Mouse (Mus musculus): Measurements from ENCODE around the gene Ctu1.
"Not testable (repeated sequence)": the region's sequence is repeated elsewhere in the genome, so short reads cannot be mapped to it uniquely, and the experiment has no call there.

Ctu1 gene

DNA sequence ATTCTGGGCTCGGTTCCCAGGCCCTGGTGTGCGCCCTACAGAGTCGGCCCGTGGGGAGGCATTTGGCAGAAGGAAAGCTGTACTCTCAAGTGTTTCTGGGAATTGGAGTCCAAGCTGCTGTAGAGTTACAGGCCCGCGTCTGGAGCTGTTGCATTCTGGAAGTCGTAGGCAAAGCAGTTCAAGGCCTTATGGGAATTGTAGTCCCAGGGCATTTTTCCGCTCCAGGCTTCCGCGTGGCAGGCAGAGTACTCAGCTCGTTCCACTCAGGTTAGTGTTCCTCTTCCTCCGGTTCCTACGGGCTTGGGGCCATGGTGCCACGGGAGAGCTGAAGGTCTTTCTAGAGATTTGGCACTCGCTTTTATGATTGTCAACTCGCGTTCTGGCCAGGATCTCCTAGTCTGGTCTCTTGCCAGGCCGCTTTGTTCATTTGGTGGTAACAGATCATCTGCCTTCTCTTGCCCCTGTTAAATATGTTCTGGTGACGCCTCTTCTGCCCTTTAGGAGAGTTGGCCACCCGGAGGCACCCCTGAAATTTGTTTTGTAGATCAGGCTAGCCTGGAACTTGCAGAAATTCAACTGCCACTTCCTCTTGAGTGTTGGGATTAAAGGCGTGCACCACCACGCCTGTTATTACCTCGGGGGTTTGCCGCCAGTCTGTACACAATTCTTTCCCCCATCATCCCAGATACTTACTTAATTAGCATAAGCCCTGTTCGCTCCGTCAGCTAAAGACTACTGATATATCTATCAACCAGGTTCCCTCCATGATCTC, at the start of gene Ctu1:
Gene Ctu1, plus strand, starts transcription at position 208 of the 772 bp plus-strand sequence.
- peak; percentile 53 to 78 for DNase-seq (ENCODE audit: low spot score in 2 of 2)

DNA sequence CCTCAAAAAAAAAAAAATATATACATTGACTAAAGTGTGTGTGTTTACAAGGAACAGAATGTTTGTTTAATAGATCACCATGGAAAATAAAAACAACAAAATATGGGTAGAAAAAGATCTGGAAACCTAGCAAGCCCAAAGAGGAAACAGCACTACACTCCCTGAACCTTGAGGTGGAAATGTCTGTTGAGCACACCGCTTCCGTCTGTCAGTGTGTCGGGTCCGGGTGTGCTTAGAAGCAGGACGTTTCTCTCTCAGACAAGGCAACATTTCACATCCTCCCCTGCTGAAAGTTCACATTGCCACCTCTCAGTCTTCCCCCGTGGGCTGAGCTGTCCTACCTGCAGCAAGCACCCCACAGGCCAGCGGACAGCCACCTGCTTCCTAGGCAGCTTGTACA, 48.9 kb upstream of the Ctu1 start:
- DNase-seq (ENCODE audit: low spot score in 2 of 2): no peak

DNA sequence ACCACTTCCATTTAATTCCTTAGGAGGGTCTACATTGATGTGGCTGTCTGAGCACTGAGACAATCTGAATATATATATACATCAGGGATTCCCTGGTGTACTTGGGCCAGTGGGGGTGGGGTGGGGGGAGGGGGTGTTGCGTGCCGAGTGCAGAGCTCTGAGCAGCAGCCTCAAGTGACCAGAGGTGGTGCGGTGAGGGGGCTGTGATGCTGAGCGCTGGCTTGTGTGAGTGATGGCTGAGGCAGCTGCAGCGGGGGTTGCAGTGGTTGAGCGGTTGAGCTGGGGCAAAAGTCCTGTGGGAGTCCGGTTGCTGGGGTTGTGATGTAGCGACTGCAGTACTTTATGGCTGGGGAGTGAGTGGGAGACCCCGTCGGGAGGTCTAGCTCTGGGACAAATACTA, 48.0 kb upstream of the Ctu1 start:
- no peak for DNase-seq (ENCODE audit: low spot score in 2 of 2)

DNA sequence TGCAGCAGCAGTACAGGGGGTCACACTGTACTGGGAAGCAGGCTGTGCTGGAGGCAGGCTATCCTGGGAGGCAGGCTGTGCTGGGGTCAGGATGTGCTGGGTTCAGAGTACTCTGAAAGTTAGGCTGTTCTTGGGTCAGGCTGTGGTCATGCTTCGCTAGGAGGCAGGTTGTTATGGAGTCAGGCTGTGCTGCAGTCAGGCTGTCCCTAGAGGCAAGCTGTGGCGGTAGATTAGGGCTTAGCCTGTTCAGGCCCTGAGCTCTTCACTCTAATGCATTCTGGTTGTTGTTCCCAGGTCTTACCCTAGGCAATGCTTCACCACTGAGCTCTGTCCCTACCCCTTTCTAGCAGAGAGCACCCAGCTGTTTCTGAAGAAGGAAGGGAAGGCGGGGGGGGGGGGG, 46.8 kb upstream of the Ctu1 start:
- DNase-seq (ENCODE audit: low spot score in 2 of 2): no peak

DNA sequence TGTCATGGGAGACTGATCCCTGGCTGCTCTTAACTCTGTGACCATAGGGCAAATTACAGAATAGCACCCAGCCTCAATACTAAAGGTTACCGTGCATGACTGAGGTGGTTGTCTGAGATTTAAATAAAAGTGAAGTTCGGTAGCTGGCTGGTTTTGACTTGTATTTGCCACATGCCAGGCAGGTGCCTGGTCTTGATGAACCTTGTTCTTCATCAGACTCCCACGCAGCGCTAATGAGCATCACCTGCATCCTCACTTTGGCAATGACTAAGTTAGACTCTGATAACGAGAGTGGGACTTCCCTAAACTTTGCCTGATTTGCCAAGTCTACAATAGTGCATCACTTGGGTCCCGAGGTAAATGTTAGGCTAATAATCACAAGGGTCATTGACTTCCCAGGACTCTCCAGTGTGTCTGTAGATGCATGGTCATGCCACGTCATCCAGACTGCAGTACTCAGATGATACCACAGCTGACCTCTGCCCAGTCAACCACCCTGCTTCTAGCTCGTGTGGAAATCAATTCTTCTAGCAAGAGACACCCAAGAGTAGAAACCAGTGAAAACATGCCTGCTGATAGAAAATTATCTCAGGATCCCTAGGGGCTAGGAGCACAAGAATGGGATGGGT, 45.9 kb upstream of the Ctu1 start:
- DNase-seq (ENCODE audit: low spot score in 2 of 2): no peak

DNA sequence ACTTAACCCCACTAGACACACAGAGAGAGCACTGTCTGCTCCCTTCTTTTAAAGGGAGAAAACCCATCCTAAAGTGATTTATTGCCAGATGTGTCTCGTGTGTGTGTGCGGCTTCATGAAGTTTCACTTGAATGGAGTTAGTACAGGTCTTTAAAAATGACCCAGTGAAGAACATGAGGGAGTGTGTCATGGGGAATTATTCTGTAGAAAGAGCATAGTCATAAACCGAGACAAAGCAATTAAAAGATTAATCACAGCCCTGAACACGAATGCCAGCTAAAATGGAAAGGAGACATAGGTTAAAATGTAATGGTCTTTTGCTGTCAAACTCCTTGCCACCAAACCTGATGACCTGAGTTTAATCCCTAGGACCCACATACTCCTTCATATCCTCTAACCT, 37.9 kb upstream of the Ctu1 start:
- no peak for DNase-seq (ENCODE audit: low spot score in 2 of 2)

DNA sequence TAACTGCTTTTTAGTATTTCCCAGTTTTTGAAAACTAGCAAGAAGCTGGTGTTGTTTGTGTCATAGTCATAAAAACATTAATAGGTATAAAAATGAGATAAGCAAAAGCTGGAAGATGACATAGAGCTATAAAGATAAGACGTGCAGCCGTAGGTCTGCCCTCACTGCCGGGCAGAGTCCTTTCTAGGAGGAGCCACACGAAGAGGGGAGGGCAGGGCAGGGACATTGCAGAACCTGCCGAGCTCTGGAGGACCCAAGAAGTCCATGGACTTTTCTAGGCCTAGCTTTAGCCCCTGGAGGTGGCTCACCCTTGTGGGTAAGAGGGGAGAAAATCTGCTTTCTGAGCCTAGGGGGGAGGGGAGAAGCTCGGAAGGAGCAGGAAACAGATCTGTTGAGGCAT, 37.3 kb upstream of the Ctu1 start, which contains the start of gene Ceacam18:
Gene Ceacam18, plus strand, starts transcription at position 208 of the 400 bp plus-strand sequence.
- DNase-seq (ENCODE audit: low spot score in 2 of 2): no peak

DNA sequence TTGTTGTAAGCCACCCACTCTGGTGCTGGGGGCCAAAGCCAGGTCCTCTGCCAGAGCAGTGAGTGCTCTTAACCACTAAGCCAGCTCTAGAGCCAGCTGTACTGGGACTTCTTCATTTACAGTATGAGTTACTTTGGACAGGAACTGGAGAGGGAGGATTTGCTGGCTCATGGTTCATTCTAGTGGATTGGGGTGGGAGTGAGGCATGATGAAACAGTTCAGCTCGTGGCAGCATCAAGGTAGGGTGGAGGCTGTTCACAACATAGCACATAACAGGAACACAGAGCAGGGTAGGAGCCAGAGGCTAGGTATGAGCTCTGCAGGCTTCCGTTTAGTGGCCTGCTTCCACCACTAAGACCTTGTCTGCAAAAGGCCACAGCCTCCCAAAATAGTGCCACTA, 35.6 kb upstream of the Ctu1 start:
- no peak for DNase-seq (ENCODE audit: low spot score in 2 of 2)

DNA sequence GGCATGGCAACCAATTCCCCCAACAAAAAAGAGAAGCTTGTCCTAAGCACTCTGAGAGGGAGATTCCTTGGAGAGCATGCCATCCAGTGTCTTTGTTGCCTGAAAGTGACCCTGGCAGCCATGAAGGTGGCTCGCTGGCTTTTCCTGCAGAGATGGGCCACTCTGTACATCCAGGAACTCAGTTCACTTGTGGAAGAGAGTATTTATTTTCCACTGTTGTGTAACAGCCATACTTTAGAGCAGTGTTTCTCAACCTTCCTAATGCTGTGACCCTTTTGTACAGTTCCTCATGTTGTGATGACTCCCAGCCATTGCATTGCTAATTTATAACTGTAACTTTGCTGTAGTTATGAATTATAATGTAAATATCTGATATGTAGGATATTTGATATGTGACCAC, 34.7 kb upstream of the Ctu1 start:
- no peak for DNase-seq (ENCODE audit: low spot score in 2 of 2)

DNA sequence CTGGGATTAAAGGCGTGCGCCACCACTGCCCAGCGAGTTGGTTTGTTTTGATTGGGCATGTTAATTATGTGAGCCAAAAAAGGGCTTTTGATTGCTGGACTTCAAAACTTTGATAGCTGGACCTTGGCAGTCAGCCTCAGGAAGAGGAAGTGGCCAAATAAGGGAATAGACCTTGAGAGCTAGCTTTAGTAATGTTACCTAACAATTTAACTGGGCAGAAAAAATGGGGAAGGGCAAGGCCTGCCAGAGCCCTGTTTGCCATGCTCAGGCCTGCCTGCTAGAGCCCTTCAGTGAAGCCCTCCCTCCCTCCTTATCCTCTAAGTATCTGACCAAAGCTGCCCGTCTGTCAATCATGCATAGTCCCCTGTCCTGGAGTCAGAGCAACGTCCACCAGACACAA, 29.2 kb upstream of the Ctu1 start:
- DNase-seq (ENCODE audit: low spot score in 2 of 2): no peak

DNA sequence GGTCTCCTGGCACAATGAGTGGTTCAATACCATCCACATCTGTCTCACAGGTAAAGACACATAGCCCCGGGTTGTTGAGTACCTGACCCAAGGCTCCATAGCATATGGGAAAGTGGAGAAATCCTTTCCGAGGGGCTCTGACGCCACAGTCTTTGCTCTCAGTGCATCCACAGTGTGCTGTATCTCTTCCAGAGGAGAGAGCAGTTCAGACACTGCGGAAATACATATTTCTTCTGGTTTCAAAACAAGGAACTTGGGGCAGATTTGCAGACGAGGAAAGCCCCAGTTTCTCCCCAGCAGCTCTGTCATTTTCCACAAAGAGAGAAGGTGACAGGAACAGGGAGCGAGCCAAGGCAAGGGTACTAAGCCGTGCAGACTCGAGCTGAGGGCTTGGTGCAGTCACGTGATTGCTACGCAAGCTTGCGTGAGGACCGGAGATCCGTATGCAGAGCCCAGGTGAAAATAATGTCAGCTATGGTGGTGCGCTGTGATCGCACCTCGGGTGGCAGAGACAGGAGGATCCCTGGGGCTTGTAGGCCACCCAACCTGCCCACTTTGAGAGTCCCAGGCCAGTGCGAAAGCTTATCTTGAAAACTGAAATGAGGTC, 28.7 kb upstream of the Ctu1 start:
- DNase-seq (ENCODE audit: low spot score in 2 of 2): no peak

DNA sequence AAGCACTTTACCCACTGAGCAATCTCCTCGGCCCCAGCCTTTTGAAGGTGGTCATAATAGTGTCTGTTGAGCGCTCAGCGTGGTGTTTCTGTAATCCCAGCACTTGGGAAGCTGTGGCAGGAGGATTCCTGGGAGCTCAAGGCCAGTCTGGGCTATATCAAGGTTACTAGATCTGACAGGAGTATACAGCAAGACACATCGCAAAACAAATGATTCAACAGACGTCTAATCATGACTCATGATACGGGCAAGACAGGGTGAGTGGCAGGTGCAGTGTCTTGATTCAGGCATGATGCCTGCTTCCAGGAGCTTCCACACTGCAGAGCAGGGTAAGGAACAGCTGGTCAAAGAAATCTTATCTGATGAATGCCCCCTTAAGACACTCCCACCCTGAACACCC, 19.1 kb upstream of the Ctu1 start:
- DNase-seq (ENCODE audit: low spot score in 2 of 2): no peak

DNA sequence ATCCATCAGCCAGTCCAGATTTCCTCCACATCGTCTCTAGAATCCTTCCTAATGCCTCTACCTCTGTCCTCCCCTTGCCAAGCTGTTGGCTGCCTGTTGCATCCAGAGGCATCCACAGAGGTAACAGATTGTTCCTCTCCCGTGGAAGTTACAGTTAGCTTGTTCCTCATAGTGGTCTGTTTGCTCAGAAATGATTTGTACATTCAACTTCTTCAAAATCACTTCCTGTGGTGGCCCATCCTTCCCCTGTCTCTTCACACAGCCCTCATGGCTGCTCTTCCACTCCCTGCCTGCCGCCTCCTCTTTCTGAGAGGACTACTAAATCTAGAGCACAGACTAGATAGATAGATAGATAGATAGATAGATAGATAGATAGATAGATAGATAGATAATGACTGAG, 17.3 kb upstream of the Ctu1 start:
- DNase-seq (ENCODE audit: low spot score in 2 of 2): no peak

DNA sequence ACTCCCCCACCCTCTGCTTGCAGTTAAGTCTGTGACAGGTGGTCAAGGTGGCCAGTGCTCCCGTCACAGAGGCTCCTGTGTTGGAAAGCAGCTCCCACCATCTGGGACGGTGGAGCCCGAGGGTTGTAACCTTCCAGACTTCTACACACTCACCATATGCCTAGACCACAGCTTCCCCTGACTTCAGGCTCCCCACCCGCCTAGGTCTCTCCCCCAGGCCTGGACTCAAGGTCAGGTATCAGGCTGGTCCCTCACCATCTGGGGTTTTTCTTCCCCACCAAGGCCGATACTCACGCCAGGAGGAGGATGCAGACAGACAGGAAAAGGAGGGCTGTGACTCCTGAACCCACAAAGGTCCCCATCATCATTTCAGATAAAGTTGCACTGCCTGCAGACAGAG, 15.6 kb upstream of the Ctu1 start:
- no peak for DNase-seq (ENCODE audit: low spot score in 2 of 2)

DNA sequence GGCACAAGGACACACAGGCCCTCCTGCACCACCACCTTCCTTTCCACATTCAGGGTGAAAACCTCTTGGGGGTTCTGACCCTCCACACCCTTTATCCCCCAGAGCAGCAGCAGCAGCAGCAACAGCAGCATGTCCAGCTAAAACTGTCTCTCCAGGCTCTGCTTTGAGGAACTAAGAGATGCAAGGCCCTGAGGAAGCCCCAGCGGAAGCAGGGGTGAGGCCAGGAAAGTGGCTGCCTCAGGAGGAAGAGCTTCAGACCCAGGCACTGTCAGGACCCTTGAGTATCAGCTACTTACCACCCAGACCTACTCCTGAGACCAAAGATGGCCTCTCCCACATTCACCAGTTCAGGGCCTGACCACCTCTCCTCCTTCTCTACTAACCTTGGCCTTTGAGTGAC, 11.8 kb upstream of the Ctu1 start, which contains the start of gene Siglece:
Gene Siglece, minus strand, starts transcription at position 160 of the 400 bp plus-strand sequence.
- no peak for DNase-seq (ENCODE audit: low spot score in 2 of 2)

DNA sequence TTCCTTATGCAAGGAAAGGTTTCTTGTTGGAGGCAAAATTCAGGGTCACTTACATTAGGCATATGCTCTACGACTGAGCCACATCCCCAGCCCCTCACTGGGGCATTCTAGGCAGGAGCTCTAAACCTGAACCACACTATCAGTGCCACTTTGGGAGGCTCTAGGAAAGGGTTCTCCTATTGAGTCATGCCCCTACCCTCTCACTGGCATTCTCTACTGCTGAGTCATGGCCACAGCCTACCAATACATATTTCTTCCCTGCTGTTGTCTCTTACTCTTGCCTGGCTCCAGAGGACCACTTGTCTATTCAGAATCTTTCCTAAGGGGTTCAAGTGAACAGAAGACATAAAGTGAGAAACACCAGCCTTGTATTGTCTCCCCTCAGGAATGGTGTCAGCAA, 9.0 kb upstream of the Ctu1 start:
- no peak for DNase-seq (ENCODE audit: low spot score in 2 of 2)

DNA sequence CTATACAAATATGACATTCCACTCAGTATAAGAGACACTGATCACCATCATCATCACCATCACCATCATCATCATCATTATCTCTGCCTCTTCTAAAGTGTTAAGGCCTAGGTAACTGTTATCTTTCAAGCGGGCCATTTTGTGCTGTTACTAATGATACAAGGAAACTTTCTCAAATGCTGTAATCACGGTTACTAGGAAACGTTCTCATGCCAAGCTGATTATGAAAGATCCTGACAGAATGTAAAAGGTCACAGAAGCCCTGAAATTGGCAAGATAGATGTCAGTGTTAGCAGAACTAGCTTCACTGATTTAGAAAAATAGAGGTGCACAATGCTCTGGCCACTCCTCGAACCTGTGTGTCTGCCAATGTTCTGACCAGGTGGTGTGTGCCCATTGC, 4.6 kb upstream of the Ctu1 start:
- not testable (repeated sequence) for DNase-seq (ENCODE audit: low spot score in 2 of 2)

DNA sequence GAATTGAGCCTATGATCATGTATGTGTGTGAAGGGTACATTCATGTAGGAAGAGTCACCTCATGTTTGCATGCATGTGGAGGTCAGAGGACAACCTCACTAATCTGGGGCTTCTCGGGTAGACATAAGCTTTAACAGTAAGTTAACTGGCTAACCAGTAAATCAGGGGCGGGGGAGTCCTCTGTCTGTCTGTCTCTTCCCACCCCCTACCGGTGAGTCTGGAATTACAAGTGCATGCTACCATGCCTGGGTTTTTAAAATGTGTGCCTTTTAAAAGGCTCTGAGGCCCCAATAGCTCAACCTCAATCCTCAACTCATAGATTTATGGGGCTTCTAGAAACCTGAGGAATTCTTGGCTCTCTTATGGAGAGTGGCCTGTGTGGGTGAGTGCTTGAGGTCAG, 3.2 kb upstream of the Ctu1 start:
- peak in 1 of 2 experiments; percentile 62 for DNase-seq (ENCODE audit: low spot score in 2 of 2)

DNA sequence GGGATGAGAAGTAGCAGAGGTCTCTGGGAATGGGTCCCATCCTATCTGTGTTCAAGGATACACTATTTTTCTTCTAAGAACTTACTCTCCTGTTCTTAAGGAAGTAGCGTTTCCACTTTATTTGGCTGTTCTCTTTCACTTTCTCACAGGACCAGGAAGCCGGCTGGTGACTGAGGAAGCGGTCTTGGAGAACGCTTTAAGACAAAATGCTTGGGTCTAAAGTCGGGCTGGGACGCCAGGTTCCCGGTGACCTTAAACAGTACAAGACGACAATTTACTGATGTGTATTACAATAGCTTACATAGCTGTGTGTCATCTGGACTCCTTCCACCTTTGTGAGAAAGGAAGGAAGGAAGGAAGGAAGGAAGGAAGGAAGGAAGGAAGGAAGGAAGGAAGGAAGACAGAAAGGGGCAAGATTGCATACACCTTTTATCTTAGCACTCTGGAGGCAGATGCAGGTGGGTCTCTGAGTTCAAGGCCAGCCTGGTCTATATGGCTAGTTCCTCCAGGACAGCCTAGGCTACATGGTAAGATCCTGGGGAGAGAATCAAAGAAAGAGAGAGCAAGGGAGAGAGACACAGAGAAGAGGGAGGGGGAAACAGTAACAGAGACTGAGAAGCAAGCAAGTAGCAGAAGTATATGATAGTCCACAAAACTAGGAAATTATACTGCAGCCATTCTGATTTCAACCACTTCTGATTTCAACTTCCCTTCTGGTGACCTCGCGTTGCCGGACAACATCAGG, 580 bp upstream of the Ctu1 start:
- no peak for DNase-seq (ENCODE audit: low spot score in 2 of 2)

DNA sequence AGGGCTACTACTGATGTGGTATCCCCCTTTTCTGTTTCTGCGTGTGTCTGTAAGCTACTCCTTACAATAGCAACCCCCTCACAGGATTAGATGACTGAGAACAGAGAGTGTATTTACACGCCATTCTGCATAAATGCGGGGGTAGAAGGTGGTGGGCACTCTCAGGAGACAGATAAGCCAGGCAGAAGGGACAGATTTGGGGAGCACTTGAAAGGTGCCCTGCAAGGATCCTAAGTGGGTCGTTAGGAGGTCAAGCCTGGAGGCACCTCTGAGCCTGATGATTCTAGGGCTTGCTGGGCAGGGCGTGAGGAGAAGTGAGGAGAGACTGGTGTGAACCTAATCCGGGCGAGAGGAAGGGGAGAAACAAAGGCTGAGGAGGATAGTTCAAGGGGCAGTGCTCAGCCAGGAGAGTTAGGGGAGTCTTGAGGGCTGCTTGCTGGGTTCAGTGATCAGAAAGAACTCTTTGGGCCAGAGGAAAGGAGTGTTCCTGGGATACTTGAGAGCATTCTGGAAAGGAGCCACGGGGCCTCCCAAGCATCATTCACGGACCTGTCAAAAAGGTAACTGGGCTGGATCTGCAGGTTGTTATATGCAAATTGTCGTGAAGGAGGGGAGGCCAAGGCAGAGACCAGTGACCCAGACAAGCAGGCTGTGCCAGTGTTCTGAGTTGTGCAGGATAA, 905 bp downstream of the Ctu1 start:
- DNase-seq (ENCODE audit: low spot score in 2 of 2): no peak

DNA sequence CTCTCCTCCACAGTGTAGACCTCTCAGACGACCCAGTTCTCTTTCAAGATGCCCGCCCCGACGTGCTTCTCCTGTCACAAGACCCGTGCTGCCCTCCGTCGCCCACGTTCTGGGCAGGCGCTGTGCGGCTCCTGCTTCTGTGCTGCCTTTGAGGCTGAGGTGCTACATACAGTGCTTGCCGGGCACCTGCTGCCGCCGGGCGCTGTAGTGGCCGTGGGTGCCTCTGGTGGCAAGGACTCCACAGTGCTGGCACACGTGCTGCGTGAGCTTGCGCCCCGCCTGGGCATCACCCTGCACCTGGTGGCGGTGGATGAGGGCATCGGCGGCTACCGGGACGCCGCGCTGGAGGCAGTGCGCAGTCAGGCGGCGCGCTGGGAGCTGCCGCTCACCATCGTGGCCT, 3.3 kb downstream of the Ctu1 start:
- DNase-seq (ENCODE audit: low spot score in 2 of 2): no peak

DNA sequence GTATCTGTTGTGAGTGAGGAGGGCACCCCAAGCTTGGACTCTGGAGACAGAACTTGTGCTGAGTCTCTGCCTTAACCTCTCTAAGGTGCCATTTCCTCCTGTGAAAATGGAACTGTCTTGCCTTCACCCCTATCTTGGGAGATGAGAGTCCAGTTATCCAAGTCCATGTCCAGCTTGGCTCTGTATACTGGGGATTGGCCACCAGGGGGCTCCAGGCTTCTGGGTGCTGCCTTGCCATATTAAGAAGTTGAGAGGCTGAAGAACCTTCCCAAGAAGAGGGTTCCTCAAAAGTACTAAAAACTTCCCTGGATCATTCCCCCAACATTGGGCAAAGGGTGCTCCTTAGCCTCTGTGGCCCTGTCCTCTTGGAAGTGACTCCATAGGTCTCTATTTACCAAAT, 6.7 kb downstream of the Ctu1 start:
- peak in 1 of 2 experiments; percentile 57 for DNase-seq (ENCODE audit: low spot score in 2 of 2)
